Mouse (Mus musculus): ENCODE results near the gene Ssc5d.

DNA sequence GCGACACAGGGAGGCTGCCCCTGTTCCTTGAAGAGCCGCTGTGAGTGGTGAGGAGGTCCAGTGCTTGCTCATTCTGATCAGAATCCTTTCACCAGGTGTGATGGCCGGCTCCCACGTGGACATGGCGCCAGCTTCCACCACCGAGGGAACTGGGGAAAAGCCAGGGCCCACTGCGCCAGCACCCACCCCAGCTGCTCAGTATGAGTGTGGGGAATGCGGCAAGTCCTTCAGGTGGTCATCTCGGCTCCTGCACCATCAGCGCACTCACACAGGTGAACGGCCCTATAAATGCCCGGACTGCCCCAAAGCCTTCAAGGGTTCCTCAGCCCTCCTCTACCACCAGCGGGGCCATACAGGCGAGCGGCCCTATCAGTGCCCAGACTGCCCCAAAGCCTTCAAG, 6.9 kb upstream of the Ssc5d start:
- TF ChIP-seq CTCF (conservative IDR thresholded peaks at IDR 0.05 in 1 of 2, IDR thresholded peaks at IDR 0.05 in 1 of 2; ENCODE audit: low read depth in 2 of 2, low read length in 2 of 2) (no peak), E2F4 (IDR thresholded peaks at IDR 0.05; ENCODE audit: insufficient replicate concordance, low read depth, low read length) (no peak), NRF1 (IDR thresholded peaks at IDR 0.05; ENCODE audit: low read depth, low read length) (no peak), POLR2A (IDR thresholded peaks at IDR 0.05; ENCODE audit: low read depth, low read length) (no peak), JUND (conservative IDR thresholded peaks at IDR 0.05; ENCODE audit: low read depth, low read length) (no peak), EP300 (IDR thresholded peaks at IDR 0.05; ENCODE audit: low read length) (no peak), ZC3H11A (IDR thresholded peaks at IDR 0.05; ENCODE audit: low read depth, low read length) (no peak), SIN3A (IDR thresholded peaks at IDR 0.05; ENCODE audit: low read length) (no peak), GABPA (IDR thresholded peaks at IDR 0.05; ENCODE audit: insufficient replicate concordance, low read depth, low read length) (no peak), NELFE (IDR thresholded peaks at IDR 0.05; ENCODE audit: low read depth, low read length) (no peak), RAD21 (IDR thresholded peaks at IDR 0.05; ENCODE audit: low read depth, low read length) (no peak)
